Mouse (Mus musculus) lung, postnatal 10 days (tissue): ENCODE measurements at regions not wholly inside any gene's neighbourhood (a gene's known extent, or its start where the extent isn't known, plus 50 kb on each side); places are given as distances from the start of the nearest gene placed in this dataset.

Experiments used
- DNase-seq: peaks from one replicate; pipeline ENCODE4 v3.0.0; 2021

DNA sequence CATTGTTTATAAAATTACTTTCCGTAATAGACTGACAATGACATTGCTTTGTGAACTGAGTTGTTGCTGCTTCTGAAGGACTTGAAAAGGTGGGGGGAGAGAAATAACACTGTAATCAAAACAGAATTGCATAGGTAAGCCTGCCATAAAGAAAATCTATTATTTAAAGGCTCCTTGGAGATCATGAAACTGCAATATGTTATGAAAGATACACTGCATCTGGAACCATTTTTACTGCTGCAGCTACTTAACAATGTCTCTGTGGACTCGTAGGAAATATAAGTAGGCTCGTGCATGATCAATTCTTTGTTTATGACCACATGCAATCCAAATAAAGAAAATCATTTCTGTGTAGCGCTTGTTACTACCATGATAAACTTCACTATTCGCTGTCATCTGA, 145.0 kb upstream of the Syt1 start:
- DNase-seq = no peak

DNA sequence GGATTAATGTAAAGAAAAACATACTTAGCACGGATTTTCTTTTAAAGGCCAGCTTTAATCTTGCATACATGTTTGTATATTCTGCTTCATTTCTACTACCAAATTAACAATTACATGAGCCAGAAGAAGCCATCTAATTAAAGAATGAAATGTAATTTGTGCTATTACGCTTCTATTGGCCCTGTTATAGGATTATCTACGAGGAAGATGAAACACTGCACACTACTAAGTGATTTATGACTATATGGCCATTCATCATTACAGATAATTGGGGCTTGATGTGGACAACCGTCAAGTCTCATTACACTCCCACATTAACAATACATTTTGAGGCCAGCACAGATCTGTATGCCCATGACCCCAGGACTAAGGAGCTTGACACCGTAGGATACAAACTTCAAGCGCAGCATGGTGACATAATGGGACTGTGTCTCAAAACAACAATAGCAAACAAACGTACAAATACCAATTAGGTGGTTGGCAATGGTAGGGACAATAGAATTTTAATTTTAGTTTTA, 129.7 kb upstream of the Syt1 start:
- DNase-seq = no peak

DNA sequence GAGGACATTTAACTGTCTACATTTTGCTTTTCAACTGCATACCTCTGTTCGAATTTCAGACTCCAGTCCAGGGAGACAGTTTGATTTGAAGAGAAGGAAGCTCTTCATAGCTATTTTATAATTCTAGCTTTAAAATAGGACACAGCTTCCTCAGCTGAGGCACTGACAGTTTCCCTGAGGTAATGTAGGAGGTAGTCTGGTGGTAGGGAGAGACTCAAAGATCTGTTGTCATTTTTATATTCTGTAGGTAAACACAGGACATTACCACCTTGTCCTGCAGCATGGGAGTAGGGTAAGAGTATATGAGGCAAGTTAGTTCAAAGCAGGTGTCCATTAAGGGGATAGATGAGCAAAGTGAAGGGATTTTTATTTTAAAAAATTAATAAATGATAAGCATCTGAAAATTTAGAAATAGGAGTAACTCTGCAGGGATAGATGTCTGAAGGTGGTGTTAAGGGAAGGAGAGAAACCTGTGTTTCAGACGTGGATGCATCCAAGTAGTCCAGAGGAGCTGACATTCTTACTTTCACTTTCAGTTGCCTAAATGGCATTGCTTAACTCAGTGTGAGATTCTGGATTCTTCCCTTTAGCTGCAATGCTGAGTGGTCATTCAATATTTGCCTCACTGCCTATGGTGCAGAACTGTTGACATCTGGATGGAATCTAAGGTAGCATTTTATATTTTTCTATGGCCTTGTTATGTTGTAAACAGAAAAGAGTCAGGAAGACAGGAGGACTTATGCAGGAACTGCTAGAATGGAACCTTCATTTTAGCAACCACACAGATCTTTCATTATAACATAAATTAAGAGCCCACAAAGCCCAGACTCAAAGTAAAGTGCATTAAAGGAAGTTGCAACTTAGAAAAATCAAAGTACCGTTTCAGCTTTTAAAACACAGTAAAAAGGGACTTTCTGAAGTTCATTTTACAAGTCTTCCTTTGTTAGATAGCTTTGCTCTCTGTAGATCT, 126.3 kb upstream of the Syt1 start:
- no peak for DNase-seq

DNA sequence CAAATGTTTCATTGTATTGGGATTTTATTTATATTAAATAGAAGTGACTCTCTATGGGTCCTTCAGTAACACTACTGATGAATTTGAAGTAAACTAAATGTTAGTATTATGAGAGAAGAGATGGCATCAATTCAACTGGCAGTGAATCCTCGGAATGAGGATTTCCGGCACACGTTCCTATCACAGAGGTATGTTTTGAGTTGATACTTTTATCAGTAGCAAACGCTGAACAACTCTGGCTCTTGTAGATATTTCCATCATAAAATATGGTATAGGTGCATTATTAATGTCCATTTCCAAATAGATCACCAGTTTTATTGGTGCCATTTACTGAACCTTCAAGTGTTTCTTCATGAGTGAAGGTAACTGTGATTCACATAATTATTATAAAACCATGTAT, 123.7 kb upstream of the Syt1 start:
- DNase-seq = no peak

DNA sequence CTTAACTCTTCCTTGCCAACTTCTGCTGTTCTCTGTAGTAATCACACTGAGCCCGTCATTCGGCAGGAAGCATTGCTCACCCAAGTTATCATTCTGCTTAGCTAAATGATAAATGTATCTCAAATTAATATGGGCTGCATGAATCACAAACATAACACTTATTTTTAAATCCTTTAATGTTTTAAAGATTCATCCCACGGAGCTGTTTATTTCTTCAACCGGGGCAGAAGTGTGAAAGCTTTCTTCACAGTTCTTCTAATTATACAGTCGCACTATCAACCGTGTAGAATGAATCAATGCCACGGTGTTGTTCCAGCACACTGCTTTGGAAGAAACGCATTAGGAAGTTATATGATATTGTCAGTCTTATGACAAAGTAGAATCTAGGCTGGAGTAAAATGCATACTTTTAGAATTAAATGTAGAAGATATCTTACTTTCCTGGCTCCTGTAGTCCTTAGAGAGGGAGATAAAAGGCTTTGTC, 121.3 kb upstream of the Syt1 start:
- no peak for DNase-seq

DNA sequence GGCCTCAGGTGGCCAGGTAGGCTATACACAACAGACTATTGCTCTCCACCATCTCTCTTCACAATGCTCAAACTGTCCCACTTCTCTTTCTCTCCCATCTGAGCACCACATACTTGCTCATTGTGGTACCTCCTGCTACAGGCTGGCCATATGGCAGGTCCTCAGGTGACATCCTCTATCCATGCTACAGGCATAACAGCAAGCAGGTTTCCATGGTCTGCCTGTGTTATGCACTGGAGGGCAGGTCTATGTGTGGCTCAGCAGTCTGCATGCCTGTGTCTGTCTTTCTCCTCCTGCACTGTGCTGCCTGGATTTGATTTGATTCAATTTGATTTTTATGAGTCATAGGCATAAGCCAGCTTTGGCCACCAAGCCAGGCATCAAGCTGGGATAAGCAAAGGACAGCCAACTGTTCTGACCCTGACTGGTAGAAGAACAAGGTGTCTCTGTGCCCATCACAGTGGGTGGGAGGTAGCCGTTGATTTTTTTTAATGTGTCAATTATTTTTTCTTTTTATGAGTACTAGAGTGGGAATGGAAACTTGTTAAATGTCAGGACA, 118.8 kb upstream of the Syt1 start:
- no peak for DNase-seq

DNA sequence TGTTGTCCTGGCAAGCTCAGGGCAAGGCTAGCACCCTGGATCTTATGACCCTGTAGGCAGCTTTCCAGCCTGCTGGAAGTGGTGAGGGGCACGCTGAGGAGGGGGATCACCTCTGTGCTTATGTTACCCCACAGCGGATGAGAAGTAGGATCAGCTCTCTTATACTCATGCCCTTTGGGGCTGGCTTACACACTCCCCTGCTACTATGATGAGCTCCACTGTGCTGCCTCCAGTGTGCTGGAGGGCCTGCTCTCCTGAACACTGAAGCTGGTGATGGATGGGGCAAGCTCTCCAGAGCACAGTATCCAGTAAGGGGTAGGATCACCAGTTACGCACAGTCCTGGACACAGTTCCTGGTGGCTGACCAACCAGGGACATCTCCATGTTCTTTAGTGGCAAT, 118.3 kb upstream of the Syt1 start:
- DNase-seq = no peak

DNA sequence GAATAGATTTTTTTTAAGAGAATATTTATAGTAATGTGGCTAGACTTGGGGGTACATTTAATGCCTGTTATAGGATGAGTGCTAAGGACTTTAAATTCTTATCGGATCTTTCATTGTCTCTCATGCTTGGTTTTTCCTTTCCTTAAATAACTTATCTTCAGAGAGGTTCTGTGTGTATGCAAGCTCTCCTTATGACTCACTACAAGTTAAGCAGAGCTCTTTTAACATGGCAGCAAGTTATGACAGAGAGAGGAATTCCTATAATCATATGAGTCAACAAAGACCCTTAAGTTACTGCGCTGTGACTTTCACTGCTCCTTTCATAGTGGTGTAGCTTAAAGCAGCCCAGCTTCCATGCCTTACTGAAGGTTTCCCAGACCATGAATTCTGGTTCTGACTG, 115.9 kb upstream of the Syt1 start:
- DNase-seq = no peak

DNA sequence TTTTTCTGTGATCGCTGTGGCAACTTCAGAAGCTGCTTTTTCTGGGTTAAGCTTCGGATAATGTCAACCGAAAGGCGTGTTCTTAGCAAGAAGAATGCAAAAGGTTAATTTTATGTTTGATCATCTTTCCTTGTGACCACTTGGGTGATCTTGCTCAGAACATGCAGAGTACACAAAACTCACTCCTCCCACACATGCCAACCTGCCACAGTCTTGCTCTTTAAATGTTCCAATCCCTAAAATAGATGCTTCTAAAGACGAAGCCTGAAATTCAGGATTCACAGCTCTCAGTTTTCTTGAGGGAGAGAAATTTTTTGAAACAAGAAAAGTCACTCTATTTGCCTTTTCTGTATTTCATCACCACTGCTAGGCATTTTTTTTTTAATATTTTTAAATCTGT, 106.4 kb upstream of the Syt1 start:
- no peak for DNase-seq

DNA sequence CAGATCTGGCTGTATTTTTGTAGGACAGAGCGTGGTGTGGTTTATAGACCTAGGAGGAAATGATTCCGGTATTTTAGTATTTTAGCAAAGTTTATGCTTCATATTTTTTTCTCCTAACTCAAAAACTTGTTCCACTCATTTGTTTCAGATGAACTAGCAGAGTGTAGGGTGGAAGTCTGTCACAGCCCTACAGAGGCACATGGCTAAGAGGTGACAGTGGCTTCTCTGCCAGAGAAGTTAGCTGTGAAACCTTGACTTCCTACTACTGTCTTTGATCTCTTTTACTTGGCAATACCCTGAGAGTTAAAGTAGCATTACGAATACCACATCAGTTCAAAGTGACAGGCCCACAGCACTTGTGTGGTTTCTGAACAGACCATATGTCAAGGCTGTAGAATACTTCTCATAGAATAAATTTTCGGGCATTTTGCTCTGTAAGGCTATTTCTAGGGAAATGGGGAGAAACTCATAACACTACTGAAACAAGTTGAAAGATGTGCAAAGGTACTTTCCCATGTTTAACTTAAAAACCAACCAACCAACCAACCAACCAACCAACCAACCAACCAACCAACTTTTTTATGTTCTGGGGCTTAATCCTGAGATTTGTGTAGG, 104.3 kb upstream of the Syt1 start:
- DNase-seq = no peak

DNA sequence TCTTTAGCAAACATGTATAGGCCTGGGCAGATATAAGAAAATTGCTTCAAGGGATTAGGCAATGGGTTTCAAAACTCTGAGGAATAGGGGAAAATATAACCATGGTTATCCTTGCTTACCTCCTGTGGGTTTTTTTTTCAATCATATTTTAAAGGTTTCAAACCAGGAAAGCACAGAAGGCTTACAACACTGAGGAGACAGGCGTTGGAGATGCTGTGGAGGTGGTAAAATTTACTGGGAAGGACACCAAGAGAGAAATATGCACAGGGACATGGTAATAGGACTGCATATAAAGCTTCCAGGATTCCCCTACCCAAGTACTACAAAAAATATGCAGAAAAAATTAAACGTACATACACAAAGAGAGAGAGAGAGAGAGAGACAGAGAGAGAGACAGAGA, 95.0 kb upstream of the Syt1 start:
- no peak for DNase-seq

DNA sequence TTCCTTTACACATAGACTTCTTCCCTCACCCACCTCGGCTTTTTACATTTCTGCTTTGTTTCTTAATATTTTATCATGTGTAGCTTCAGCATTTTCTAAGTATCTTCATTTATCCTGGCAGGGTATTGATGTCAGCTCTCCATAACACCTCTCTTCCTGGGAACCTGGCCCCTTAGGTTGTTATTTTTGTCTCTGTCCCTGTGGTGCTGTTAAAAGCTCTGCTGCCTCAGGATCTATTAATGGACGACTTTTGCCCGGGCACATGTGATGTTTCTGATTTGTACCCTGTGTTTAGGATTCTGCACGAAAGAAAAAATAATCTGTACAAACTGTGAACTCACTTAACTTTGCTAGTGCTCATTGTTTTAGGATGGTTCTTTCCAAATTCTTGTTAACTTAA, 81.4 kb upstream of the Syt1 start:
- DNase-seq = no peak

DNA sequence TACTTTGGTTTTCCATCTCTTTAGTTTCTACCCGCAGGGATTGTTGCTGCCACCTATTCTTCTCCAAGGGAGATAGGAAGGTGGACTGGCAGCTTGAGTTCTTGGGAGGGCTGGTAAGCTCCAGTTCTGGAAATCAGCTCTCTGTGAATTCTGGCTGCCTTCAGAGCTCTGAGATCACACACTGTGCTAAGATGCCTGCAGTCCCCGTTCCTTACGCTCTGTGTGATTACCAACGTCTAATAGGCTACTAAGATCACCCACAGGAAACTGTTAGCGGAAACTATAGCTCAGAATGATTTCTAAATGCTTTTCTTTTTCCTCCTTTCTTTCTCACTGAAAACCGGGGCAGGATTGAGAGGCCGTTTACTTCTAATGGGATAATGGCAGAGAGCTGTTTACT, 69.0 kb upstream of the Syt1 start:
- no peak for DNase-seq

DNA sequence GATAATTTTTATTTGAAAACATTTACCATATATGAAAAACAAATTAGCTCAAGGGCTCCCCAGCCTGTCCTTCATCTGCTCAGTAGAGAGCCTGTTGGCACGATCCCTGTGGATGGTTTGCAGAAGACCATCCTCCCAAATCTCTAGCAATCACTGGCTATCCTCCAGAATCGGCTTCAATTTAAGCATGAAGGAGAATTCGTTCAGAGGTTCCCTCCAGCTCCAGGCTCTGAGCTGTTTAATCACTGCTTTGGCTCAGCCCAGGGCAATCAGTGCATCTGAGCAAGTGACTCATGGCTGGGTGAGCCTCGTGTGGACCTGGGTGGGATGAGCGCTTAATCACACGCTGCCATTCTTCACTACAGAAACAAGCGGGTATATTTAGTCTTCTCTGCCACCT, 63.4 kb upstream of the Syt1 start:
- DNase-seq = no peak
